Mouse (Mus musculus): ENCODE results near the gene Mrap. TPM values are rescaled to one million over a fixed set of nuclear protein-coding genes. Genes with fewer than 3 reads are reported as not detected.

The Mrap gene
- total RNA-seq, 2 experiments from 2014 or later, result 0.37 TPM; not detected in 1

GRCm38 (mm10) chr16:90724051-90724450, 14.0 kb upstream of the Mrap start:
- H3K27ac ChIP-seq, result no peak overlapping the region
- TF ChIP-seq CTCF (conservative IDR thresholded peaks at IDR 0.05), result no peak
- H3K4me3 ChIP-seq, result no peak overlapping the region
- no peak for DNase-seq (ENCODE audit: low spot score in 2 of 2)

- TF ChIP-seq CTCF (conservative IDR thresholded peaks at IDR 0.05), result no peak
- Histone ChIP-seq H3K4me3 (peak overlapping the region; percentile 74), H3K27ac (no peak overlapping the region)
- DNase-seq (ENCODE audit: low spot score in 2 of 2), result no peak
These were observed 11.3 kb upstream of the Mrap start for GRCm38 (mm10) chr16:90726600-90727227.

GRCm38 (mm10) chr16:90727233-90728115, 10.5 kb upstream of the Mrap start, which contains the start of gene Mis18a:
Gene Mis18a (minus strand): TSS chr16:90727404.
- peak within 1 kb of the TSS; percentile 94 for H3K27ac ChIP-seq
- peak; percentile 95 to 96 for DNase-seq (ENCODE audit: low spot score in 2 of 2)
- peak within 1 kb of the TSS; percentile 74 for H3K4me3 ChIP-seq
- TF ChIP-seq CTCF (conservative IDR thresholded peaks at IDR 0.05), result peak; percentile 23; the same call in 1 of the 2 replicates

- TF ChIP-seq CTCF (conservative IDR thresholded peaks at IDR 0.05), result no peak
- Histone ChIP-seq H3K27ac (no peak overlapping the region), H3K4me3 (no peak overlapping the region)
- DNase-seq (ENCODE audit: low spot score in 2 of 2), result no peak
These were observed 2.4 kb upstream of the Mrap start for GRCm38 (mm10) chr16:90735611-90736010.

- Histone ChIP-seq H3K27ac (no peak overlapping the region), H3K4me3 (no peak overlapping the region)
- no peak for DNase-seq (ENCODE audit: low spot score in 2 of 2)
- TF ChIP-seq CTCF (conservative IDR thresholded peaks at IDR 0.05), result no peak
These were observed 1.2 kb upstream of the Mrap start for GRCm38 (mm10) chr16:90736672-90737270.

GRCm38 (mm10) chr16:90747143-90747542, 9.1 kb downstream of the Mrap start:
- no peak overlapping the region for H3K4me3 ChIP-seq
- TF ChIP-seq CTCF (conservative IDR thresholded peaks at IDR 0.05), result no peak
- H3K27ac ChIP-seq, result peak overlapping the region; percentile 61
- DNase-seq (ENCODE audit: low spot score in 2 of 2), result no peak

- DNase-seq (ENCODE audit: low spot score in 2 of 2), result no peak
- no peak overlapping the region for H3K4me3 ChIP-seq
- no peak overlapping the region for H3K27ac ChIP-seq
- no peak for TF ChIP-seq CTCF (conservative IDR thresholded peaks at IDR 0.05)
These were observed 10.2 kb downstream of the Mrap start for GRCm38 (mm10) chr16:90748169-90748568.

GRCm38 (mm10) chr16:90753386-90753941, 15.5 kb downstream of the Mrap start:
- H3K27ac ChIP-seq, result no peak overlapping the region
- no peak overlapping the region for H3K4me3 ChIP-seq
- no peak for DNase-seq (ENCODE audit: low spot score in 2 of 2)
- no peak for TF ChIP-seq CTCF (conservative IDR thresholded peaks at IDR 0.05)

- TF ChIP-seq CTCF (conservative IDR thresholded peaks at IDR 0.05), result no peak
- H3K4me3 ChIP-seq, result no peak overlapping the region
- H3K27ac ChIP-seq, result no peak overlapping the region
- DNase-seq (ENCODE audit: low spot score in 2 of 2), result no peak
These were observed 21.3 kb downstream of the Mrap start for GRCm38 (mm10) chr16:90759335-90759734.

- DNase-seq (ENCODE audit: low spot score in 2 of 2), result no peak
- no peak for TF ChIP-seq CTCF (conservative IDR thresholded peaks at IDR 0.05)
- H3K27ac ChIP-seq, result no peak overlapping the region
- H3K4me3 ChIP-seq, result no peak overlapping the region
These were observed 22.5 kb downstream of the Mrap start for GRCm38 (mm10) chr16:90760515-90760914.

GRCm38 (mm10) chr16:90765195-90765877, 27.3 kb downstream of the Mrap start:
- no peak for TF ChIP-seq CTCF (conservative IDR thresholded peaks at IDR 0.05)
- no peak overlapping the region for H3K27ac ChIP-seq
- no peak overlapping the region for H3K4me3 ChIP-seq
- DNase-seq (ENCODE audit: low spot score in 2 of 2), result no peak

- TF ChIP-seq CTCF (conservative IDR thresholded peaks at IDR 0.05), result no peak
- no peak for DNase-seq (ENCODE audit: low spot score in 2 of 2)
- H3K4me3 ChIP-seq, result no peak overlapping the region
- H3K27ac ChIP-seq, result no peak overlapping the region
These were observed 29.0 kb downstream of the Mrap start for GRCm38 (mm10) chr16:90766919-90767454.

Data from layer of hippocampus, adult 2 months (tissue).